Mouse (Mus musculus) embryo, embryonic 9.5 days (tissue): ENCODE results near the gene Tnrc6c.
"Not testable (repeated sequence)": the region's sequence is repeated elsewhere in the genome, so short reads cannot be mapped to it uniquely, and the experiment has no call there.

Experiments used
- DNase-seq: peaks from one replicate; pipeline ENCODE4 v3.0.0-alpha.2; 2017; ENCODE audit errors: extremely low spot score

Tnrc6c gene

GRCm38 (mm10) chr11:117769683-117770047 is 115.6 kb downstream of the Tnrc6c start:
- DNase-seq = no peak

- no peak for DNase-seq
Measured at GRCm38 (mm10) chr11:117770407-117770806, 116.3 kb downstream of the Tnrc6c start.

GRCm38 (mm10) chr11:117772352-117772751 is 118.3 kb downstream of the Tnrc6c start:
- DNase-seq = no peak

GRCm38 (mm10) chr11:117774925-117775324 is 120.8 kb downstream of the Tnrc6c start:
- no peak for DNase-seq

GRCm38 (mm10) chr11:117775540-117775939 is 121.5 kb downstream of the Tnrc6c start:
- DNase-seq = no peak

GRCm38 (mm10) chr11:117776085-117776792 is 122.2 kb downstream of the Tnrc6c start:
- DNase-seq = no peak

GRCm38 (mm10) chr11:117777111-117777510 is 123.0 kb downstream of the Tnrc6c start:
- DNase-seq = no peak

GRCm38 (mm10) chr11:117778031-117778430 is 123.9 kb downstream of the Tnrc6c start:
- no peak for DNase-seq

GRCm38 (mm10) chr11:117778851-117779433 is 124.9 kb downstream of the Tnrc6c start:
- no peak for DNase-seq

GRCm38 (mm10) chr11:117779434-117780198 is 125.5 kb downstream of the Tnrc6c start:
- DNase-seq = peak; percentile 76

GRCm38 (mm10) chr11:117780199-117780515 is 126.1 kb downstream of the Tnrc6c start:
- DNase-seq = no peak

- DNase-seq = peak; percentile 79
Measured at GRCm38 (mm10) chr11:117780582-117781111, 126.6 kb downstream of the Tnrc6c start.

GRCm38 (mm10) chr11:117781199-117781821 is 127.2 kb downstream of the Tnrc6c start:
- DNase-seq = peak; percentile 31

- no peak for DNase-seq
Measured at GRCm38 (mm10) chr11:117781993-117782704, 128.1 kb downstream of the Tnrc6c start, which contains the start of the genes Tmc8 and Tmc6. Gene Tmc8, plus strand, starts transcription at chr11:117782076. Gene Tmc6, minus strand, starts transcription at chr11:117782198.

- DNase-seq = no peak
Measured at GRCm38 (mm10) chr11:117782705-117783034, 128.6 kb downstream of the Tnrc6c start.

GRCm38 (mm10) chr11:117783089-117783488 is 129.0 kb downstream of the Tnrc6c start:
- peak; percentile 82 for DNase-seq

GRCm38 (mm10) chr11:117783683-117784309 is 129.7 kb downstream of the Tnrc6c start:
- no peak for DNase-seq

- DNase-seq = peak; percentile 66
Measured at GRCm38 (mm10) chr11:117786294-117786693, 132.2 kb downstream of the Tnrc6c start.

- not testable (repeated sequence) for DNase-seq
Measured at GRCm38 (mm10) chr11:117788481-117788880, 134.4 kb downstream of the Tnrc6c start.

- DNase-seq = peak; percentile 72
Measured at GRCm38 (mm10) chr11:117790286-117790685, 136.2 kb downstream of the Tnrc6c start.
